Mouse (Mus musculus) left cerebral cortex, postnatal 25 days (tissue): Measurements from ENCODE around the gene Ltbp1. TPM values are rescaled to one million over a fixed set of nuclear protein-coding genes. Genes with fewer than 3 reads are reported as not detected.

ENCODE experiments used
- DNase-seq, 2 experiments: peaks; one replicate each; pipeline ENCODE4 v3.0.0; 2022; ENCODE audit warnings: low spot score in 2 of 2, mixed read lengths in 1 of 2
- intact Hi-C: fragments of 180-260 bp; cut with DNase I; formaldehyde crosslinking; loops from one replicate; pipeline ENCODE4 v1.15.1; 2025
- total RNA-seq, 2 experiments: library from RNA; stranded (reverse); gene quantifications; 2 replicates each; pipeline ENCODE4 v1.2.3; 2021

Ltbp1 gene
- total RNA-seq, 2 experiments from 2014 or later, result 8.9 to 9.1 TPM

GRCm38 (mm10) chr17:75049366-75049969 is 44.1 kb downstream of the Ltbp1 start:
- DNase-seq, result no peak
- intact Hi-C loops, result no loop called here

- intact Hi-C loops, result no loop called here
- DNase-seq, result no peak
These were observed 46.1 kb downstream of the Ltbp1 start for GRCm38 (mm10) chr17:75051440-75051925.

- no peak for DNase-seq
- intact Hi-C loops, result no loop called here
These were observed 49.9 kb downstream of the Ltbp1 start for GRCm38 (mm10) chr17:75055235-75055634.

GRCm38 (mm10) chr17:75055961-75056360 is 50.6 kb downstream of the Ltbp1 start:
- no peak for DNase-seq
- intact Hi-C loops, result no loop called here

- no peak for DNase-seq
- intact Hi-C loops, result no loop called here
These were observed 51.3 kb downstream of the Ltbp1 start for GRCm38 (mm10) chr17:75056631-75057030.

- intact Hi-C loops, result no loop called here
- DNase-seq, result no peak
These were observed 61.0 kb downstream of the Ltbp1 start for GRCm38 (mm10) chr17:75066340-75066739.

- DNase-seq, result no peak
- intact Hi-C loops, result no loop called here
These were observed 61.9 kb downstream of the Ltbp1 start for GRCm38 (mm10) chr17:75067314-75067713.

- intact Hi-C loops, result no loop called here
- DNase-seq, result no peak
These were observed 63.9 kb downstream of the Ltbp1 start for GRCm38 (mm10) chr17:75069232-75069631.

GRCm38 (mm10) chr17:75071174-75071573 is 65.8 kb downstream of the Ltbp1 start:
- no peak for DNase-seq
- intact Hi-C loops, result no loop called here

- no peak for DNase-seq
- intact Hi-C loops, result no loop called here
These were observed 66.4 kb downstream of the Ltbp1 start for GRCm38 (mm10) chr17:75071749-75072148.

GRCm38 (mm10) chr17:75073887-75074286 is 68.5 kb downstream of the Ltbp1 start:
- intact Hi-C loops, result no loop called here
- no peak for DNase-seq

GRCm38 (mm10) chr17:75074978-75075699 is 69.8 kb downstream of the Ltbp1 start:
- intact Hi-C loops, result no loop called here
- peak; percentile 17 to 26 for DNase-seq

GRCm38 (mm10) chr17:75081401-75081800 is 76.0 kb downstream of the Ltbp1 start:
- DNase-seq, result no peak
- intact Hi-C loops, result loop anchor here (10.0 kb wide), 2 partner anchors 303 to 407 kb away; no protein-coding TSS in a partner anchor

- intact Hi-C loops, result loop anchor here (10.0 kb wide), 2 partner anchors 302 to 408 kb away; no protein-coding TSS in a partner anchor
- DNase-seq, result peak; percentile 7 to 27
These were observed 77.1 kb downstream of the Ltbp1 start for GRCm38 (mm10) chr17:75082449-75082848.

- intact Hi-C loops, result loop anchor here (5.0 to 10.0 kb wide), 6 partner anchors 80 to 450 kb away; partner anchors contain the start of gene Ltbp1
- DNase-seq, result peak; percentile 50 to 78
These were observed 82.1 kb downstream of the Ltbp1 start for GRCm38 (mm10) chr17:75087296-75087941.

- DNase-seq, result no peak
- intact Hi-C loops, result loop anchor here (5.0 to 10.0 kb wide), 6 partner anchors 81 to 449 kb away; partner anchors contain the start of gene Ltbp1
These were observed 82.9 kb downstream of the Ltbp1 start for GRCm38 (mm10) chr17:75088232-75088631.

GRCm38 (mm10) chr17:75088727-75089126 is 83.4 kb downstream of the Ltbp1 start:
- DNase-seq, result peak; percentile 63 to 88
- intact Hi-C loops, result loop anchor here (5.0 to 10.0 kb wide), 6 partner anchors 81 to 449 kb away; partner anchors contain the start of gene Ltbp1

GRCm38 (mm10) chr17:75090556-75090955 is 85.2 kb downstream of the Ltbp1 start:
- DNase-seq, result no peak
- intact Hi-C loops, result no loop called here

- intact Hi-C loops, result no loop called here
These were observed 88.2 kb downstream of the Ltbp1 start for GRCm38 (mm10) chr17:75093563-75093962.

GRCm38 (mm10) chr17:75094591-75094990 is 89.2 kb downstream of the Ltbp1 start:
- no peak for DNase-seq
- intact Hi-C loops, result no loop called here

More at GRCm38 (mm10) chr17:75093563-75093962, 88.2 kb downstream of the Ltbp1 start:
- DNase-seq, result no peak
